ENCODE assay signal across 11 mouse cellular contexts in genomic region chr6:15285213-15285612, GRCm38 (mm10).
DNase-seq lines count a peak whose midpoint lies in the region; ATAC-seq and TF ChIP-seq lines count a peak whose summit lies in the region.
"Had no signal": no experiment of that assay in that cellular context is flagged by ENCODE, and none has a peak within 500 bp of the region (broad histone marks: within the 10 kb centered on the region; RNA-seq: fewer than 3 reads in every experiment).

No protein-coding gene starts in this region.

- peak; percentile 51; the same call in 1 of the 2 replicates for ATAC-seq in hindbrain, embryonic 15.5 days (ENCODE audit: low FRiP score, low read depth)
- ATAC-seq: CD4-positive, CD25-positive, alpha-beta regulatory T cell, adult 4 months; intestine, embryonic 16.5 days had no signal

- peak; percentile 10 to 25 for DNase-seq in heart, postnatal 10 days
- no peak for DNase-seq in heart, adult 8-10 months (ENCODE audit: low spot score)
- peak; percentile 89 for DNase-seq in brain, embryonic 14.5 days (ENCODE audit: low read depth)
- DNase-seq in yolk sac, embryonic 10.5 days (ENCODE audit: low spot score) = no peak
- no peak for DNase-seq in adrenal gland, postnatal 25 days
- no peak for DNase-seq in ovary, postnatal 14 days (ENCODE audit: low spot score)

- 34% methylated on average over 3 of the region's 3 CpGs for WGBS in hindbrain, embryonic 15.5 days

- intact Hi-C loops in heart, postnatal 10 days (cut with DNase I) = no loop called here

- no peak overlapping the region for H3K4me3 ChIP-seq in embryonic fibroblast, embryonic 13.5 days (ENCODE audit: insufficient read depth, low read length)
- no peak overlapping the region for H3K4me3 ChIP-seq in hindbrain, embryonic 15.5 days
- H3K4me3 ChIP-seq: heart, embryonic 10.5 days had no signal

- no peak for TF ChIP-seq CTCF in brain, embryonic 14.5 days (IDR thresholded peaks at IDR 0.05; ENCODE audit: borderline replicate concordance, extremely low read depth, insufficient read depth, insufficient read length)
- TF ChIP-seq CTCF in embryonic fibroblast, embryonic 13.5 days (IDR thresholded peaks at IDR 0.05; ENCODE audit: borderline replicate concordance, insufficient read depth, low read length) = no peak

- no peaks in the 10 kb centered on the region for H3K36me3 ChIP-seq in hindbrain, embryonic 15.5 days
- H3K36me3 ChIP-seq: heart, embryonic 10.5 days had no signal

- no peak overlapping the region for H3K4me2 ChIP-seq in hindbrain, embryonic 15.5 days

- no peaks in the 10 kb centered on the region for H3K9me3 ChIP-seq in hindbrain, embryonic 15.5 days
- H3K9me3 ChIP-seq: heart, embryonic 10.5 days had no signal

- peaks cover 4% of the 10 kb centered on the region; the same call in 1 of the 2 replicates for H3K4me1 ChIP-seq in embryonic fibroblast, embryonic 13.5 days (ENCODE audit: control insufficient read depth, insufficient read depth, low read length)
- 0 out of 2 replicates have a peak, but pooled peaks cover 4% of the 10 kb centered on the region for H3K4me1 ChIP-seq in hindbrain, embryonic 15.5 days (replicated peaks)
- H3K4me1 ChIP-seq: heart, embryonic 10.5 days had no signal

- H3K27me3 ChIP-seq in hindbrain, embryonic 15.5 days = no peaks in the 10 kb centered on the region

- no peak for TF ChIP-seq POLR2A in brain, embryonic 14.5 days (IDR thresholded peaks at IDR 0.05; ENCODE audit: borderline replicate concordance, extremely low read depth, insufficient read depth, insufficient read length, poor library complexity, severe bottlenecking)
- no peak for TF ChIP-seq POLR2A in embryonic fibroblast, embryonic 13.5 days (IDR thresholded peaks at IDR 0.05; ENCODE audit: low read depth, low read length)

- H3K27ac ChIP-seq in embryonic fibroblast, embryonic 13.5 days (ENCODE audit: insufficient read depth, low read length) = peak overlapping the region; percentile 12; the same call in 1 of the 2 replicates
- no peak overlapping the region for H3K27ac ChIP-seq in hindbrain, embryonic 15.5 days (replicated peaks)
- H3K27ac ChIP-seq: heart, embryonic 10.5 days had no signal

- H3K9ac ChIP-seq in hindbrain, embryonic 15.5 days = no peak overlapping the region

Comparison
In these comparisons a context has a peak if more than half of its experiments do, and no peak if none do; other contexts are left out.
1. DNase-seq: peak in heart, postnatal 10 days (2 of 2) and brain, embryonic 14.5 days (single experiment); none in heart, adult 8-10 months (single experiment), yolk sac, embryonic 10.5 days (single experiment), adrenal gland, postnatal 25 days (single experiment) and ovary, postnatal 14 days (single experiment).